Mouse (Mus musculus) embryonic facial prominence, embryonic 14.5 days (tissue): ENCODE results near the gene Stum. TPM values are rescaled to one million over a fixed set of nuclear protein-coding genes. Genes with fewer than 3 reads are reported as not detected.

ENCODE experiments used
- ATAC-seq: fragments of 200-750 bp; cut with Nextera tagmentation; 2 replicates; pipeline ENCODE4 v1.8.0; 2017; ENCODE audit warnings: low read depth, moderate number of reproducible peaks, moderate TSS enrichment
- DNase-seq: peaks from one replicate; pipeline ENCODE4 v3.0.0-alpha.2; 2015; ENCODE audit warnings: low spot score
- H3K27ac ChIP-seq: fragments of 300-500 bp; sonication (generic); replicated peaks from 2 replicates; pipeline ENCODE4 v1.5.1; 2014; ENCODE audit warnings: low read depth, mild to moderate bottlenecking, low read length, moderate library complexity
- H3K27me3 ChIP-seq: fragments of 300-500 bp; sonication (generic); replicated peaks from 2 replicates; pipeline ENCODE4 v1.6.1; 2014; ENCODE audit warnings: low read length; ENCODE audit not compliant: control insufficient read depth, insufficient read depth
- H3K36me3 ChIP-seq: fragments of 300-500 bp; sonication (generic); 2 replicates; pipeline ENCODE4 v1.6.1; 2014; ENCODE audit warnings: low read length, mixed read lengths; ENCODE audit not compliant: control insufficient read depth, insufficient read depth
- H3K4me1 ChIP-seq: fragments of 300-500 bp; sonication (generic); 2 replicates; pipeline ENCODE4 v1.6.1; 2014; ENCODE audit warnings: antibody characterized with exemption, low read length; ENCODE audit not compliant: control insufficient read depth, insufficient read depth
- H3K4me2 ChIP-seq: fragments of 300-500 bp; sonication (generic); 2 replicates; pipeline ENCODE4 v1.6.1; 2014; ENCODE audit warnings: low read depth, mild to moderate bottlenecking, low read length, moderate library complexity, mixed read lengths
- H3K4me3 ChIP-seq: fragments of 300-500 bp; sonication (generic); 2 replicates; pipeline ENCODE4 v1.5.1; 2014; ENCODE audit warnings: low read depth, mild to moderate bottlenecking, low read length
- H3K9ac ChIP-seq: fragments of 300-500 bp; sonication (generic); 2 replicates; pipeline ENCODE4 v1.6.1; 2014; ENCODE audit warnings: low read depth, mild to moderate bottlenecking, low read length, moderate library complexity, mixed read lengths
- H3K9me3 ChIP-seq: fragments of 300-500 bp; sonication (generic); 2 replicates; pipeline ENCODE4 v1.6.1; 2016; ENCODE audit warnings: low read length; ENCODE audit not compliant: control insufficient read depth
- WGBS: fragments of 180-500 bp; shearing (Covaris S2); extraction: QIAGEN DNeasy Blood & Tissue Kit; methylation state at CpG from one replicate; pipeline ENCODE4 v1.1.7; 2014; 5-methylcytosine and 5-hydroxymethylcytosine counted together
- polyA plus RNA-seq: library from polyadenylated mRNA; unstranded; fragments of >200 nt; fragmentation: Nextera tagmentation; extraction: Ambion mirVana; gene quantifications from 2 replicates; pipeline ENCODE4 v1.2.1, GENCODE M21; 2014

The Stum gene
- polyA plus RNA-seq, 1 experiment from 2014 or later = 4.0 TPM

DNA sequence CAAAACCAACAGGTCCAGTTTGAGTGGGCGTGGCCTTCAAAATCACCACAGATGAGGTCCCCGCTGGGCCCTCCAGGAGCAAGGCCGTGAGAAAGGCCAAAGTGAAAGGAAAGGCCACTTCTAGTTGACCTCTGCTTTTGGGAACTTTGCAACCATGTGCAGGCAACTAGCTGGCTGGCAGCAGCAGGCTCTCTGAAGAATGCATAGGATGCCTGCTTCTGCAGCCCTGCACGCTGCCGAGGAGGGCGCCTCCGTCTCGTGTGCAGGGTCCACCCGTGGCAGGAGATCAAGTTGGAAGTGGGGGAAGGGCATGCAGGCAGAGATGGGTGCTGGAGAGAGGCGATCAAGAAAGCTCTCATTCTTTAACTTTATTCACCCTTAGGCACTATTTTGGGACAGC is 1.3 kb downstream of the Stum start:
- Histone ChIP-seq H3K27me3 (peaks cover 37% of the 10 kb centered on the region), H3K4me1 (peaks cover 9% of the 10 kb centered on the region), H3K9ac (no peak overlapping the region), H3K36me3 (no peaks in the 10 kb centered on the region), H3K9me3 (no peaks in the 10 kb centered on the region), H3K4me2 (peak overlapping the region; percentile 77; the same call in 1 of the 2 replicates), H3K27ac (no peak overlapping the region), H3K4me3 (no peak overlapping the region)
- 16% methylated on average over 10 of the region's 10 CpGs for WGBS
- ATAC-seq (no peak), DNase-seq (no peak)

DNA sequence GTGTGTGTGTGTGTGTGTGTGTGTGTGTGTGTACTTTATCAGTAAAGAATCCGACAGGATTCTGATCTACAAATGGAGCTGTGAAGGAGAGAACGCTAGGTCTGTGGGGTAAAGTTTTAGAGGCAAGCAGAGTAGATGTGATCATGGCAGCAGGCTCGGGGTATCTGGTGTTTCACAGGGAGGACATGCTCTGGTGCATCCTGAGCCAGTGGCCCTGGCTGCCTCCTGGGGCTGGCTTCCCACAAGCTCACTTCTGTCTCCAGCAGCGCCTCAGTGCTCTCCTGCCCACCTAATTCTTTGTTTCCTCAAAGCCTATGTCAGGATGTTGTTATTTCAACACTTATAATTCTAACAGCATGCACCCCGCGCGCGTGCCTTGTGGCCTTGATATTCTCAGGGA is 2.0 kb downstream of the Stum start:
- 47% methylated on average over 8 of the region's 8 CpGs for WGBS
- H3K27me3 ChIP-seq = peaks cover 37% of the 10 kb centered on the region

DNA sequence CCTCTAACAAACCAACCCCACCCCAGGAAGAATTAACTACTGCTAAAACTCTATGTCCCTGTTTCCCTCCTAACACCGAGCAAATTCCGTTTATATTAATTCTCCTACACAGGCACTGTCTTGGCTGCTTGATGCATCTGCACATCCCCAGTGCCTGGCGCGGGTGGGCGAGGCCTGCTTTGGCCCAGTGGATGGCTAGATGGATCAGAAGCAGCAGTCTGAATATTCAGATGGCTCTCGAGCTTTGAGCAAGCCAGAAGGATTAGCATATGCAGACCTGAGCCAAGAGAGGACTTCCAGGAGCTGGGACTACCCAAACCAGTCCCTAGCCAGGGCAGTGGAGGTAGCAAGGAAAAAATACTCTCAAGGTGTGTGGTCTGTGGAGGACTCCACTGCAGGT is 3.0 kb downstream of the Stum start:
- no peaks in the 10 kb centered on the region for H3K9me3 ChIP-seq
- H3K9ac ChIP-seq = no peak overlapping the region
- no peak overlapping the region for H3K4me2 ChIP-seq
- peaks cover 37% of the 10 kb centered on the region for H3K27me3 ChIP-seq
- DNase-seq = no peak
- H3K4me3 ChIP-seq = no peak overlapping the region
- no peak for ATAC-seq
- 46% methylated on average over 6 of the region's 6 CpGs for WGBS
- peaks cover 9% of the 10 kb centered on the region for H3K4me1 ChIP-seq
- H3K36me3 ChIP-seq = no peaks in the 10 kb centered on the region
- no peak overlapping the region for H3K27ac ChIP-seq

More for the DNA sequence above, 2.0 kb downstream of the Stum start:
- no peak overlapping the region for H3K27ac ChIP-seq
- no peak overlapping the region for H3K4me2 ChIP-seq
- no peak for DNase-seq
- no peak for ATAC-seq
- H3K36me3 ChIP-seq = no peaks in the 10 kb centered on the region
- H3K9me3 ChIP-seq = no peaks in the 10 kb centered on the region
- H3K9ac ChIP-seq = no peak overlapping the region
- H3K4me1 ChIP-seq = peaks cover 9% of the 10 kb centered on the region
- H3K4me3 ChIP-seq = no peak overlapping the region

DNA sequence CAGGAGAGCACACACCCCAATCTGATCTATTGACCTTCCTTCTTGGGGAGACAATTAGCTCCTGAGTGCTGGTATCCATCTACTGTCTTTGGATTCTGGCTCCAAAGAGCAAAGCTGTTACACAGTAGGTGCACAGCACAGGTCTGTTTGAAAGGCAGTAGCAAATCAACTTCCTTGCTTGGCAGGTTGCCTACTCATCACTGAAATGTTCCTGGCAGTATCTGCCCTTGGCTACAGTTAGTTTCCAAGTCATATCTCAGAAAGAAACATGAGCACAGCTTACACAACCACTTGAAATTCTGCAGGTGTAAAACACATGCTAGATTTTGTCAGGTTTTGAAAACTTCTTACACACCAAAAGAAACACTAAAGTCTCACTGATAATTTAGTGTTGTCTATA is 9.7 kb downstream of the Stum start:
- no peak overlapping the region for H3K4me2 ChIP-seq
- H3K27ac ChIP-seq = no peak overlapping the region
- H3K9ac ChIP-seq = no peak overlapping the region
- no peaks in the 10 kb centered on the region for H3K27me3 ChIP-seq
- DNase-seq (no peak), ATAC-seq (no peak)
- H3K4me3 ChIP-seq = no peak overlapping the region
- no peaks in the 10 kb centered on the region for H3K9me3 ChIP-seq
- H3K4me1 ChIP-seq = no peaks in the 10 kb centered on the region
- no peaks in the 10 kb centered on the region for H3K36me3 ChIP-seq

DNA sequence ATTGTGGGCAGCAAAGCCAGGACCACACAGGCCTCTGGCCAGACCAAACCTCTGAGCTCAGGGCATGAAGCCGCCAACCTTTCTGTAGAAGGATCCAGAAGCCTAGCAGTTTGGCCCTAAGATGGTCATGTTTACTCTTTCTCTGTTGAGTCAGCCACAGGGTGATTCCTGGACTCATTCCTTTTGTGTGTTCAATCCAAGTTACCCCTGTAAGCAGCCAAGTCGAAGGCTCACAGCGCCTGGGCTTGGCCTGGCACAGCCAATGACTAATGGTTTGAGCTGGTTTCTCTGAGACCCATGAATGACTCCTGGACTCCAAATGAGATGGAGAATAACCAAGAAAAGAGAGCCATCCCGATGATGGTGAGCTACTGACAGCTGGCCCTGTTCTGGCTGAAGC is 15.3 kb downstream of the Stum start:
- Histone ChIP-seq H3K4me3 (no peak overlapping the region), H3K9me3 (no peaks in the 10 kb centered on the region), H3K36me3 (no peaks in the 10 kb centered on the region), H3K4me2 (no peak overlapping the region), H3K4me1 (no peaks in the 10 kb centered on the region), H3K27me3 (no peaks in the 10 kb centered on the region), H3K27ac (no peak overlapping the region), H3K9ac (no peak overlapping the region)
- DNase-seq (no peak), ATAC-seq (no peak)
- WGBS = 89% methylated on average over 4 of the region's 4 CpGs

DNA sequence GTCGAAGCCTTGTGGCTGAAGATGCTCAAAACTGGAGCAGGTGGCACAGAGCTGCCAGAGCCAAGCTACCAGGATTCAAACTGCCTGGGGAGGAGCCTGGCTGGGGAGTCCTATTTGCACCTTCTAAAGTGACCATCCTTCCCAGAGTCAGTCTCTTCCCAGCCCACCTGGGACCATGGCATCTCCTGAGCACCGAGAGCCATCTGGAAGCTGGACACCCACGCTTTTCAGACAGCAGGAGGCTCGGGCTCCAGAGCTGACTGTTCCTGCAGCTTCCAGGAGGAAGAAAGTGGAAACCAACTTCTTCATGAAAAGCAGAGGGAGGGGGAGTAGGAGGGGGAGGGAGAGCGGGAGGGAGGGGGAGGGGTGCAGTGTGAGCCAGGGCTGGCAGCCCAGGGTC is 17.7 kb downstream of the Stum start:
- WGBS = 58% methylated on average over 5 of the region's 5 CpGs
- Histone ChIP-seq H3K9ac (no peak overlapping the region), H3K4me3 (no peak overlapping the region), H3K4me1 (no peaks in the 10 kb centered on the region; the same call in 1 of the 2 replicates), H3K4me2 (no peak overlapping the region), H3K27ac (no peak overlapping the region), H3K9me3 (no peaks in the 10 kb centered on the region), H3K27me3 (no peaks in the 10 kb centered on the region), H3K36me3 (no peaks in the 10 kb centered on the region)
- DNase-seq (no peak), ATAC-seq (no peak)

DNA sequence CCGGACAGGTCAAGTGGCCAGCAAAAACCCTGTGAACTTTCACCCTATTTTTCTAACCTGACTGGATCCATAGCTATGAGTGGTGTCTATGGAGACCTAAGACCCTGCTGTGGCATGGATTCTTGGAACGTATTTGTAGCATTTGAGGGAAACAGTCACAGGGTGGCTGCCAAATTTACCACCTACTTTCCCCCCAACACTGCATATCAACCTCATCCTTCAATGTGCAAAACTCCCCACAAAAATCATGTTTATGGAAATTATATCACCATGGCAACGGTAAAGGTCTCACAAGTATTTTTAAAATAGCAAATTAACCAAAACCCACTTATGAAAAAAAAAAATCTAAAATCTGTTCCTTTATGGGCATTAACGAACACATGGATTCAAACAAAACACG is 18.9 kb downstream of the Stum start:
- H3K4me1 ChIP-seq = no peaks in the 10 kb centered on the region; the same call in 1 of the 2 replicates
- no peak overlapping the region for H3K4me2 ChIP-seq
- no peaks in the 10 kb centered on the region for H3K36me3 ChIP-seq
- no peak overlapping the region for H3K9ac ChIP-seq
- no peak overlapping the region for H3K4me3 ChIP-seq
- WGBS = 74% methylated on average over 5 of the region's 5 CpGs
- no peak overlapping the region for H3K27ac ChIP-seq
- no peak for ATAC-seq
- no peaks in the 10 kb centered on the region for H3K27me3 ChIP-seq
- no peak for DNase-seq
- H3K9me3 ChIP-seq = no peaks in the 10 kb centered on the region

DNA sequence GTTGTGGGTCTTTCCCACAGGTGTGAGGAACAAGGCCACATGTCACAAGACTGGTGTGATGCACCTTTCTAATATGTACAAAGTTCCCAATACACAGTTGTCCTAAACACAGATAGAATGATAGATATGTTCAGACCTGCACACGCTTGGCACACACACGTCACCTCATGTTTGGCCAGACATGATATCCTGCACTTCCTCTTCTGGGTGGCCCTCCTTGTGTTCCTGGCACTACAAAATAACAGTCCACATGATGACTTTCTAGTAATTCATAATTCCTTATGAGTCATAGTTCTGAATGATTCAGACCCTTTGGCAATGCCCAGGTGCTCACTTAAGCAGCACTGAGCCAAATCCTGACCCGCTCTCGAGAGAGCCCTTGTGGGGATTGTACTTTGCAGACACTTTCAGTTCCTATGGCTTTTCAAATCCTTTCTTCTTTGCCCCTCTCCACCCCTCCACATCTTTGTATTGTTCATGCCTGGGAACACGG is 20.3 kb downstream of the Stum start:
- H3K9ac ChIP-seq = no peak overlapping the region
- H3K4me1 ChIP-seq = peaks cover 3% of the 10 kb centered on the region
- WGBS = 85% methylated on average over 5 of the region's 5 CpGs
- H3K36me3 ChIP-seq = no peaks in the 10 kb centered on the region
- no peak overlapping the region for H3K4me3 ChIP-seq
- no peak for DNase-seq
- no peak overlapping the region for H3K4me2 ChIP-seq
- no peaks in the 10 kb centered on the region for H3K9me3 ChIP-seq
- no peaks in the 10 kb centered on the region for H3K27me3 ChIP-seq
- no peak overlapping the region for H3K27ac ChIP-seq
- ATAC-seq = no peak

DNA sequence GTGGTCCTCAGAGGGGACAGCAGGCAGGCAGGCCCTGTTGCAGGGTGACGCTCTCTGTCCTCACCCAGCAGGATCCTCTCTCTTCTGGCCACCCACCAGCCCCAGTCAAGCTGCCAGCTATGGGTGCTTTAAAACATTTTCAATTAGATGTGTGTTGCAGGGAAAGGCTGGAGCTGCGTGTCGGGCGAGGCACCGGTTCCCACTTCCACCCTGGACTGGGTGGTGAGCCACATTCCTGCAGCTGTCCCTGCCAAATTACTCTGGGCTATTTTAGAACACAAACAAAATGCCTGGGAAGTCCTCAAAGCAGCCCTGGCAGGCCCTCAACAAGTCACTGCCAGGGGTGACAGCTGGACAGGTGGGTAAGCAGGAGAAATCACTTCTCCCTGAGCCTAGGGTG is 20.9 kb downstream of the Stum start:
- H3K27ac ChIP-seq = no peak overlapping the region; the same call in 1 of the 2 replicates
- 56% methylated on average over 5 of the region's 5 CpGs for WGBS
- H3K4me2 ChIP-seq = no peak overlapping the region
- DNase-seq (peak; percentile 55), ATAC-seq (peak; percentile 32; the same call in 1 of the 2 replicates)
- H3K9me3 ChIP-seq = no peaks in the 10 kb centered on the region
- no peak overlapping the region for H3K4me3 ChIP-seq
- no peaks in the 10 kb centered on the region for H3K36me3 ChIP-seq
- H3K27me3 ChIP-seq = no peaks in the 10 kb centered on the region
- H3K4me1 ChIP-seq = peaks cover 9% of the 10 kb centered on the region
- no peak overlapping the region for H3K9ac ChIP-seq
